Mouse (Mus musculus) cortical plate, adult 2 months (tissue): ENCODE results near the gene Fgfr2.

Source experiments
- CTCF ChIP-seq: fragments of 200-500 bp; IDR thresholded peaks from 2 replicates; pipeline ENCODE4 v1.5.1; 2011; ENCODE audit warnings: mild to moderate bottlenecking, control low read depth, low read length; ENCODE audit not compliant: insufficient read depth; ENCODE audit errors: extremely low read depth
- POLR2A ChIP-seq: fragments of 200-500 bp; IDR thresholded peaks from 2 replicates; pipeline ENCODE4 v1.6.1; 2011; ENCODE audit warnings: mild to moderate bottlenecking, low read length, control low read depth; ENCODE audit not compliant: insufficient read depth; ENCODE audit errors: extremely low read depth

DNA sequence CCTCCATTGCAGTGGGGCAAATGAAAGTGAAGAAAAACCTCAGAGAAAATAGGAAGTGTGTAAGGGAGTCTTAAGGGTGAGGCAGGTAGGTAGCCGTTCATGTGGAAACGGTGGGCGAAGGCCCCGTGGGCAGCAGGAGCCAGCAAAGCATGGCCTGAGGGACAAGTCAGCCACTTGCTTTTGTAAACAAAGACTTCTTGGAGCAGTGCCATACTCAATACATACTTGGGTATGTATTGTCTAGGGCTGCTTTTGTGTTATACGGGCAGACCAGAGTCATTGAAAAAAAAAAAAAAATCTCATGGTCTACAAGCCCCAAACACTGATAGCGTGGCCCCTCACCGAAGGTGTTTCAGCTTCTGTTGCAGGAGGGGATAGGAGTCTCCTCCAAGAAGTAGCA is 2878.6 kb downstream of the Fgfr2 start:
- no peak for TF ChIP-seq POLR2A
- TF ChIP-seq CTCF: no peak
